Mouse (Mus musculus): ENCODE measurements around the gene Cwc22.

DNA sequence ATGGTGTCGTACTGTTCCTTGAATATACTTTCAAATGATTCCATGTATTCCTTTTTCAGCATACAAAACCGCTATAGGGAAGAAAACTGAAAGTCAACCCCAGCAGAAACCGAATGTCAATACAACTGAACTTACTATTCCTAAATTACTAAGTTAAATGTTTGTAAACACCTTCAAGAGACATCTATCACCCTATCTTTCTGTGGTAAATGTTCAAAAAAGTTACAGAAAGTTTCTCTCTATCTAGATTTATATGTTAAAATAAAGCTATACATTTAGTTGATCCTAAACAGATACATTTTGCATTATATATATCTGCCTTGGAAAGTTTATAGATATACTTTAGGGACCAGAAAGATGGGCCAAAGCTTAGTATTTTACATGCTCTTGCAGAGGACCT is 39.0 kb downstream of the Cwc22 start:
- TF ChIP-seq GATA1 (IDR thresholded peaks at IDR 0.05; ENCODE audit: low read length), result no peak
- no peak for TF ChIP-seq TAL1 (IDR thresholded peaks at IDR 0.05; ENCODE audit: low read length)

Measured in erythroblast, embryonic 14.5 days (primary cell).